Mouse (Mus musculus) myocyte (in vitro differentiated cells): Measurements from ENCODE around the gene Cap1.

Source experiments
- E2F4 ChIP-seq: IDR thresholded peaks from one replicate; pipeline ENCODE4 v1.6.1; 2011; ENCODE audit warnings: mild to moderate bottlenecking, control low read depth, moderate library complexity; ENCODE audit not compliant: insufficient read depth
- MAX ChIP-seq: IDR thresholded peaks from one replicate; pipeline ENCODE4 v1.6.1; 2011; ENCODE audit warnings: low read depth, mild to moderate bottlenecking, control low read depth
- MYOD1 ChIP-seq, 3 experiments: IDR thresholded peaks; one replicate each; pipeline ENCODE4 v1.6.1; 2011; ENCODE audit warnings: control low read depth in 2 of 3, low read depth in 2 of 3, mild to moderate bottlenecking in 2 of 3, moderate library complexity in 1 of 3; ENCODE audit not compliant: insufficient read length in 2 of 3, control insufficient read depth in 1 of 3
- MYOG ChIP-seq, 3 experiments: IDR thresholded peaks; one replicate each; pipeline ENCODE4 v1.6.1; 2011; ENCODE audit warnings: control low read depth in 2 of 3, low read depth in 2 of 3, mild to moderate bottlenecking in 2 of 3; ENCODE audit not compliant: insufficient read length in 2 of 3, control insufficient read depth in 1 of 3, insufficient read depth in 1 of 3
- POLR2A ChIP-seq: IDR thresholded peaks from one replicate; pipeline ENCODE4 v1.6.1; 2011; ENCODE audit warnings: low read depth, mild to moderate bottlenecking, control low read depth, moderate library complexity; ENCODE audit not compliant: insufficient read length
- SRF ChIP-seq: IDR thresholded peaks from one replicate; pipeline ENCODE4 v1.6.1; 2011; ENCODE audit warnings: low read depth; ENCODE audit not compliant: control insufficient read depth, insufficient read length
- TCF12 ChIP-seq: IDR thresholded peaks from one replicate; pipeline ENCODE4 v1.6.1; 2011; ENCODE audit warnings: mild to moderate bottlenecking, control low read depth; ENCODE audit not compliant: poor library complexity, insufficient read depth, severe bottlenecking
- USF1 ChIP-seq: IDR thresholded peaks from one replicate; pipeline ENCODE4 v1.6.1; 2011; ENCODE audit warnings: low read depth, mild to moderate bottlenecking, control low read depth, moderate library complexity

- TF ChIP-seq POLR2A (no peak), USF1 (no peak), MAX (no peak), MYOG (IDR thresholded peaks at IDR 0.05; ENCODE audit: control insufficient read depth in 1 of 3, insufficient read depth in 1 of 3, insufficient read length in 2 of 3, low read depth in 2 of 3) (no peak), MYOD1 (IDR thresholded peaks at IDR 0.05; ENCODE audit: control insufficient read depth in 1 of 3, insufficient read length in 2 of 3, low read depth in 2 of 3) (no peak), TCF12 (no peak), SRF (no peak), E2F4 (no peak)
These were observed 27.9 kb downstream of the Cap1 start for GRCm38 (mm10) chr4:122857909-122858308.
